9 mouse cellular contexts compared by ENCODE assay signal in genomic region chr4:95389647-95390046, GRCm38 (mm10).
DNase-seq lines count a peak whose midpoint lies in the region; ATAC-seq lines count a peak whose summit lies in the region.
"Had no signal": no experiment of that assay in that cellular context is flagged by ENCODE, and none has a peak within 500 bp of the region (broad histone marks: within the 10 kb centered on the region; RNA-seq: fewer than 3 reads in every experiment).

No protein-coding gene starts in this region.

- H3K36me3 ChIP-seq in limb, embryonic 13.5 days: no peaks in the 10 kb centered on the region
- H3K36me3 ChIP-seq in liver, embryonic 11.5 days (ENCODE audit: control insufficient read depth, insufficient read depth, low read length): no peaks in the 10 kb centered on the region

- WGBS in limb, embryonic 13.5 days: 25% methylated on average over 2 of the region's 2 CpGs
- WGBS in liver, embryonic 11.5 days: 44% methylated on average over 2 of the region's 2 CpGs

- no peak overlapping the region for H3K4me3 ChIP-seq in limb, embryonic 13.5 days
- no peak overlapping the region for H3K4me3 ChIP-seq in liver, embryonic 11.5 days (ENCODE audit: low read depth, low read length)

- H3K27me3 ChIP-seq in limb, embryonic 13.5 days: no peaks in the 10 kb centered on the region
- H3K27me3 ChIP-seq in liver, embryonic 11.5 days (replicated peaks; ENCODE audit: control insufficient read depth, insufficient read depth, low read length): no peaks in the 10 kb centered on the region

- 0 out of 2 replicates have a peak, but pooled peaks have one; percentile 32 for ATAC-seq in limb, embryonic 13.5 days (ENCODE audit: low FRiP score, low read depth)
- ATAC-seq in liver, embryonic 11.5 days (replicated peaks; ENCODE audit: low FRiP score): no peak

- intact Hi-C loops in heart, postnatal 10 days (cut with DNase I): no loop called here

- H3K4me1 ChIP-seq in limb, embryonic 13.5 days: peaks cover 29% of the 10 kb centered on the region
- H3K4me1 ChIP-seq in liver, embryonic 11.5 days (replicated peaks; ENCODE audit: control insufficient read depth, insufficient read depth, low read length): no peaks in the 10 kb centered on the region

- DNase-seq in urinary bladder, postnatal 14 days (ENCODE audit: low spot score): peak; percentile 66
- no peak for DNase-seq in urinary bladder, adult 2 months (ENCODE audit: low spot score)
- DNase-seq in heart, postnatal 10 days: peak; percentile 35 to 37
- DNase-seq in yolk sac, embryonic 10.5 days (ENCODE audit: low spot score): peak; percentile 17
- no peak for DNase-seq in layer of hippocampus, adult 8-10 months (ENCODE audit: low spot score in 2 of 2)
- no peak for DNase-seq in liver, embryonic 11.5 days (ENCODE audit: low spot score)
- no peak for DNase-seq in adrenal gland, adult 2 months

- no peak overlapping the region for H3K27ac ChIP-seq in limb, embryonic 13.5 days
- no peak overlapping the region for H3K27ac ChIP-seq in liver, embryonic 11.5 days (ENCODE audit: low read depth, low read length)
- H3K27ac ChIP-seq: liver, embryonic 14.5 days had no signal

- no peaks in the 10 kb centered on the region for H3K9me3 ChIP-seq in limb, embryonic 13.5 days
- no peaks in the 10 kb centered on the region for H3K9me3 ChIP-seq in liver, embryonic 11.5 days (ENCODE audit: control insufficient read depth, low read length)

- no peak overlapping the region for H3K4me2 ChIP-seq in limb, embryonic 13.5 days (replicated peaks)
- H3K4me2 ChIP-seq in liver, embryonic 11.5 days: no peak overlapping the region

- H3K9ac ChIP-seq in limb, embryonic 13.5 days: no peak overlapping the region
- no peak overlapping the region for H3K9ac ChIP-seq in liver, embryonic 11.5 days (ENCODE audit: low read depth, low read length)
- H3K9ac ChIP-seq: liver, embryonic 14.5 days had no signal

Comparison
In these comparisons a context has a peak if more than half of its experiments do, and no peak if none do; other contexts are left out.
1. DNase-seq: peak in urinary bladder, postnatal 14 days (single experiment), heart, postnatal 10 days (2 of 2) and yolk sac, embryonic 10.5 days (single experiment); none in urinary bladder, adult 2 months (single experiment), layer of hippocampus, adult 8-10 months (0 of 2), liver, embryonic 11.5 days (single experiment) and adrenal gland, adult 2 months (single experiment).